Mouse (Mus musculus) hindbrain, embryonic 16.5 days (tissue): ENCODE results near the gene Prr19. TPM values are rescaled to one million over a fixed set of nuclear protein-coding genes. Genes with fewer than 3 reads are reported as not detected.
"Not testable (repeated sequence)": the region's sequence is repeated elsewhere in the genome, so short reads cannot be mapped to it uniquely, and the experiment has no call there.

Source experiments
- ATAC-seq: fragments of 200-750 bp; cut with Nextera tagmentation; 2 replicates; pipeline ENCODE4 v1.8.0; 2017; ENCODE audit warnings: moderate TSS enrichment, moderate library complexity
- H3K27ac ChIP-seq: fragments of 300-500 bp; sonication (generic); 2 replicates; pipeline ENCODE4 v1.5.1; 2014; ENCODE audit warnings: low read depth, mild to moderate bottlenecking, control low read depth, low read length, moderate library complexity
- H3K27me3 ChIP-seq: fragments of 300-500 bp; sonication (generic); replicated peaks from 2 replicates; pipeline ENCODE4 v1.6.1; 2014; ENCODE audit warnings: low read length; ENCODE audit not compliant: control insufficient read depth, insufficient read depth
- H3K36me3 ChIP-seq: fragments of 300-500 bp; sonication (generic); 2 replicates; pipeline ENCODE4 v1.6.1; 2014; ENCODE audit warnings: mild to moderate bottlenecking, low read length, moderate library complexity, mixed read lengths; ENCODE audit not compliant: control insufficient read depth, insufficient read depth
- H3K4me1 ChIP-seq: fragments of 300-500 bp; sonication (generic); 2 replicates; pipeline ENCODE4 v1.6.1; 2014; ENCODE audit warnings: low read depth, low read length; ENCODE audit not compliant: control insufficient read depth, insufficient read depth
- H3K4me2 ChIP-seq: fragments of 300-500 bp; sonication (generic); 2 replicates; pipeline ENCODE4 v1.6.1; 2014; ENCODE audit warnings: mild to moderate bottlenecking, low read length, control low read depth, moderate library complexity
- H3K4me3 ChIP-seq: fragments of 300-500 bp; sonication (generic); 2 replicates; pipeline ENCODE4 v1.5.1; 2014; ENCODE audit warnings: mild to moderate bottlenecking, low read length, control low read depth, moderate library complexity
- H3K9ac ChIP-seq: fragments of 300-500 bp; sonication (generic); 2 replicates; pipeline ENCODE4 v1.6.1; 2014; ENCODE audit warnings: low read depth, mild to moderate bottlenecking, control low read depth, low read length, moderate library complexity
- H3K9me3 ChIP-seq: fragments of 300-500 bp; sonication (generic); 2 replicates; pipeline ENCODE4 v1.6.1; 2014; ENCODE audit warnings: mild to moderate bottlenecking, low read length, moderate library complexity; ENCODE audit not compliant: control insufficient read depth
- WGBS: fragments of 180-500 bp; shearing (Covaris S2); extraction: QIAGEN DNeasy Blood & Tissue Kit; methylation state at CpG from one replicate; pipeline ENCODE4 v1.1.7; 2014; 5-methylcytosine and 5-hydroxymethylcytosine counted together
- polyA plus RNA-seq: library from polyadenylated mRNA; unstranded; fragments of >200 nt; fragmentation: Nextera tagmentation; extraction: Ambion mirVana; gene quantifications from 2 replicates; pipeline ENCODE4 v1.2.1, GENCODE M21; 2015

Gene Prr19
- polyA plus RNA-seq, 1 experiment from 2014 or later = 4.7 TPM

- no peak overlapping the region for H3K27ac ChIP-seq
- H3K4me2 ChIP-seq = no peak overlapping the region
- WGBS = 89% methylated on average over 2 of the region's 2 CpGs
- no peaks in the 10 kb centered on the region for H3K27me3 ChIP-seq
- H3K9me3 ChIP-seq = no peaks in the 10 kb centered on the region
- peaks cover 9% of the 10 kb centered on the region for H3K4me1 ChIP-seq
- H3K4me3 ChIP-seq = no peak overlapping the region
- H3K9ac ChIP-seq = no peak overlapping the region
- no peak for ATAC-seq
- peaks cover 6% of the 10 kb centered on the region; the same call in 1 of the 2 replicates for H3K36me3 ChIP-seq
Measured at GRCm38 (mm10) chr7:25323219-25323618, 22.0 kb downstream of the Prr19 start.

GRCm38 (mm10) chr7:25325431-25325830 is 24.2 kb downstream of the Prr19 start:
- not testable (repeated sequence) for ATAC-seq, H3K4me2 ChIP-seq, H3K27me3 ChIP-seq, H3K27ac ChIP-seq, H3K4me1 ChIP-seq, H3K9me3 ChIP-seq, H3K9ac ChIP-seq, H3K4me3 ChIP-seq
- WGBS = 90% methylated on average over 5 of the region's 6 CpGs
- H3K36me3 ChIP-seq = peaks cover 19% of the 10 kb centered on the region; the same call in 1 of the 2 replicates

GRCm38 (mm10) chr7:25326233-25326632 is 25.0 kb downstream of the Prr19 start:
- WGBS = 94% methylated on average over 8 of the region's 8 CpGs

GRCm38 (mm10) chr7:25333596-25334307 is 32.5 kb downstream of the Prr19 start:
- Histone ChIP-seq H3K36me3 (peaks cover 42% of the 10 kb centered on the region), H3K27ac (no peak overlapping the region), H3K4me2 (no peak overlapping the region), H3K9me3 (no peaks in the 10 kb centered on the region), H3K4me3 (no peak overlapping the region), H3K27me3 (no peaks in the 10 kb centered on the region), H3K4me1 (no peaks in the 10 kb centered on the region), H3K9ac (no peak overlapping the region)
- WGBS = 32% methylated on average over 16 of the region's 16 CpGs
- 0 out of 2 replicates have a peak, but pooled peaks have one; percentile 57 for ATAC-seq

More at GRCm38 (mm10) chr7:25326233-25326632, 25.0 kb downstream of the Prr19 start:
- no peak overlapping the region for H3K9ac ChIP-seq
- peaks cover 26% of the 10 kb centered on the region for H3K36me3 ChIP-seq
- peaks cover 9% of the 10 kb centered on the region for H3K4me1 ChIP-seq
- H3K4me3 ChIP-seq = no peak overlapping the region
- no peak for ATAC-seq
- H3K4me2 ChIP-seq = no peak overlapping the region
- H3K27ac ChIP-seq = no peak overlapping the region
- no peaks in the 10 kb centered on the region for H3K27me3 ChIP-seq
- H3K9me3 ChIP-seq = no peaks in the 10 kb centered on the region

- H3K27ac ChIP-seq = no peak overlapping the region
- H3K9me3 ChIP-seq = no peaks in the 10 kb centered on the region
- no peaks in the 10 kb centered on the region for H3K4me1 ChIP-seq
- 85% methylated on average over 12 of the region's 12 CpGs for WGBS
- no peak for ATAC-seq
- H3K27me3 ChIP-seq = no peaks in the 10 kb centered on the region
- no peak overlapping the region for H3K4me3 ChIP-seq
- no peak overlapping the region for H3K9ac ChIP-seq
- no peak overlapping the region for H3K4me2 ChIP-seq
- peaks cover 41% of the 10 kb centered on the region for H3K36me3 ChIP-seq
Measured at GRCm38 (mm10) chr7:25334472-25334871, 33.3 kb downstream of the Prr19 start.

- Histone ChIP-seq H3K4me2 (no peak overlapping the region), H3K9me3 (no peaks in the 10 kb centered on the region), H3K27ac (no peak overlapping the region), H3K4me1 (no peaks in the 10 kb centered on the region; the same call in 1 of the 2 replicates), H3K27me3 (no peaks in the 10 kb centered on the region), H3K36me3 (peaks cover 47% of the 10 kb centered on the region), H3K4me3 (no peak overlapping the region), H3K9ac (no peak overlapping the region)
- whole genome bisulfite sequencing = 93% methylated on average over 9 of the region's 9 CpGs
- ATAC-seq = no peak
Measured at GRCm38 (mm10) chr7:25339329-25339728, 38.1 kb downstream of the Prr19 start.

- Histone ChIP-seq H3K4me3 (no peak overlapping the region), H3K4me1 (no peaks in the 10 kb centered on the region; the same call in 1 of the 2 replicates), H3K27ac (no peak overlapping the region), H3K36me3 (peaks cover 41% of the 10 kb centered on the region), H3K9me3 (no peaks in the 10 kb centered on the region), H3K9ac (no peak overlapping the region), H3K27me3 (no peaks in the 10 kb centered on the region), H3K4me2 (no peak overlapping the region)
- WGBS = 66% methylated on average over 20 of the region's 20 CpGs
- peak; percentile 73 for ATAC-seq
Measured at GRCm38 (mm10) chr7:25341000-25341784, 40.0 kb downstream of the Prr19 start.

- ATAC-seq = no peak
Measured at GRCm38 (mm10) chr7:25348861-25349260, 47.6 kb downstream of the Prr19 start.

More at GRCm38 (mm10) chr7:25348861-25349260, 47.6 kb downstream of the Prr19 start:
- no peak overlapping the region for H3K4me3 ChIP-seq
- WGBS = 86% methylated on average over 8 of the region's 8 CpGs
- peaks cover 63% of the 10 kb centered on the region for H3K36me3 ChIP-seq
- no peak overlapping the region for H3K27ac ChIP-seq
- H3K4me2 ChIP-seq = no peak overlapping the region
- H3K9ac ChIP-seq = no peak overlapping the region
- peaks cover 5% of the 10 kb centered on the region for H3K9me3 ChIP-seq
- H3K27me3 ChIP-seq = no peaks in the 10 kb centered on the region
- H3K4me1 ChIP-seq = no peaks in the 10 kb centered on the region
